Mouse (Mus musculus): Measurements from ENCODE around the gene Ltbp2. TPM values are rescaled to one million over a fixed set of nuclear protein-coding genes. Genes with fewer than 3 reads are reported as not detected.
A peak's percentile ranks its signal among the peaks of the same experiment; 100 is the strongest.

Ltbp2 gene
- polyA plus RNA-seq, 1 experiment from 2014 or later, result 0.09 TPM

- no peak for ATAC-seq (ENCODE audit: low FRiP score)
These were observed 117.3 kb downstream of the Ltbp2 start for GRCm38 (mm10) chr12:84759063-84759462.

GRCm38 (mm10) chr12:84756016-84756415, 120.3 kb downstream of the Ltbp2 start:
- DNase-seq (ENCODE audit: low spot score) (no peak), ATAC-seq (ENCODE audit: low FRiP score) (no peak)
- peaks cover 3% of the 10 kb centered on the region; the same call in 1 of the 2 replicates for H3K36me3 ChIP-seq (ENCODE audit: control insufficient read depth, insufficient read depth, low read length)
- no peak overlapping the region for H3K4me2 ChIP-seq (replicated peaks; ENCODE audit: low read depth, low read length)
- no peaks in the 10 kb centered on the region for H3K27me3 ChIP-seq (ENCODE audit: control insufficient read depth, insufficient read depth, low read length)
- H3K9me3 ChIP-seq (ENCODE audit: control insufficient read depth, low read length), result no peaks in the 10 kb centered on the region
- H3K27ac ChIP-seq (ENCODE audit: low read depth, low read length), result no peak overlapping the region
- WGBS, result 93% methylated on average over 10 of the region's 10 CpGs
- H3K4me3 ChIP-seq (ENCODE audit: low read depth, low read length), result no peak overlapping the region
- H3K9ac ChIP-seq (ENCODE audit: low read depth, low read length), result no peak overlapping the region
- H3K4me1 ChIP-seq (replicated peaks; ENCODE audit: control insufficient read depth, insufficient read depth, low read length), result peaks cover 8% of the 10 kb centered on the region; the same call in 1 of the 2 replicates

More at GRCm38 (mm10) chr12:84759063-84759462, 117.3 kb downstream of the Ltbp2 start:
- Histone ChIP-seq H3K9ac (ENCODE audit: low read depth, low read length) (no peak overlapping the region), H3K9me3 (ENCODE audit: control insufficient read depth, low read length) (no peaks in the 10 kb centered on the region), H3K36me3 (ENCODE audit: control insufficient read depth, insufficient read depth, low read length) (peaks cover 3% of the 10 kb centered on the region; the same call in 1 of the 2 replicates), H3K4me3 (ENCODE audit: low read depth, low read length) (no peak overlapping the region), H3K27me3 (ENCODE audit: control insufficient read depth, insufficient read depth, low read length) (no peaks in the 10 kb centered on the region), H3K4me2 (replicated peaks; ENCODE audit: low read depth, low read length) (no peak overlapping the region), H3K27ac (ENCODE audit: low read depth, low read length) (no peak overlapping the region), H3K4me1 (replicated peaks; ENCODE audit: control insufficient read depth, insufficient read depth, low read length) (peaks cover 3% of the 10 kb centered on the region; the same call in 1 of the 2 replicates)
- WGBS, result 80% methylated on average over 2 of the region's 2 CpGs
- DNase-seq (ENCODE audit: low spot score), result peak; percentile 54

DNA sequence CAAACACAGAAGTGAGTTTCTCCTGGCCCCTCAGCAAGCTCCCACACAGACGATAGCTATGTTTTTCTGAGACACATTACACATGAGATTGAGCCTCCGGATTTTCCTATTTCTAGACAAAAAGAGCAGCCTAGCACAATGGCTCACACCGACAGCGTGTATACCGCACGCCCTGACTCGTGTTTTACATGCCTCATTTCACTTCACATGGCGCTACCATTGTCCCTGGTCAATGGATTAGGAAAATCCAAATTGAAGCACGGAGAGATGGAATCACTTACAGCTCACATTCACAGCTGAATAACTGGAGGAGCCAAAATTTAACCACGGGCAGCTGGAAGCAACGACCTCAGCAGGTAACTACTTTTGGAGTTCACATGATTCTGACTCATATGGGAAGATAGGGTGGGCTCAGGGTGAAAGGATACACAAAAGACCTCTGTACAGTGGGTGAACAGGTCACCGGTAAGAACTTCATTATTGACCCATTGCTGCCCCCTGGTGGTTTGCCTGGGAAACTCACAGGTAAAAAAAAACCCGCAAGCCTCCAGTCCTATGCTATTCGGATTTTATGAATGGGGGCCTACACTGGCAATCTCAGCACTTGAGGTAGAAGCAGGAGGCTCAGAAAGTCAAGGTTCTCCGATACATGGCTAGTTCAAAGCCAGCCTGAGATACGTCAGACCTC, 121.2 kb downstream of the Ltbp2 start:
- peak; percentile 64; the same call in 1 of the 2 replicates for ATAC-seq (ENCODE audit: low FRiP score)
- peak; percentile 82 for DNase-seq (ENCODE audit: low spot score)
- 45% methylated on average over 16 of the region's 16 CpGs for WGBS
- H3K36me3 ChIP-seq (ENCODE audit: control insufficient read depth, insufficient read depth, low read length), result peaks cover 3% of the 10 kb centered on the region; the same call in 1 of the 2 replicates
- H3K9ac ChIP-seq (ENCODE audit: low read depth, low read length), result no peak overlapping the region
- no peak overlapping the region for H3K4me2 ChIP-seq (replicated peaks; ENCODE audit: low read depth, low read length)
- H3K27me3 ChIP-seq (ENCODE audit: control insufficient read depth, insufficient read depth, low read length), result no peaks in the 10 kb centered on the region
- peaks cover 8% of the 10 kb centered on the region; the same call in 1 of the 2 replicates for H3K4me1 ChIP-seq (replicated peaks; ENCODE audit: control insufficient read depth, insufficient read depth, low read length)
- H3K9me3 ChIP-seq (ENCODE audit: control insufficient read depth, low read length), result no peaks in the 10 kb centered on the region
- no peak overlapping the region for H3K27ac ChIP-seq (ENCODE audit: low read depth, low read length)
- no peak overlapping the region for H3K4me3 ChIP-seq (ENCODE audit: low read depth, low read length)

DNA sequence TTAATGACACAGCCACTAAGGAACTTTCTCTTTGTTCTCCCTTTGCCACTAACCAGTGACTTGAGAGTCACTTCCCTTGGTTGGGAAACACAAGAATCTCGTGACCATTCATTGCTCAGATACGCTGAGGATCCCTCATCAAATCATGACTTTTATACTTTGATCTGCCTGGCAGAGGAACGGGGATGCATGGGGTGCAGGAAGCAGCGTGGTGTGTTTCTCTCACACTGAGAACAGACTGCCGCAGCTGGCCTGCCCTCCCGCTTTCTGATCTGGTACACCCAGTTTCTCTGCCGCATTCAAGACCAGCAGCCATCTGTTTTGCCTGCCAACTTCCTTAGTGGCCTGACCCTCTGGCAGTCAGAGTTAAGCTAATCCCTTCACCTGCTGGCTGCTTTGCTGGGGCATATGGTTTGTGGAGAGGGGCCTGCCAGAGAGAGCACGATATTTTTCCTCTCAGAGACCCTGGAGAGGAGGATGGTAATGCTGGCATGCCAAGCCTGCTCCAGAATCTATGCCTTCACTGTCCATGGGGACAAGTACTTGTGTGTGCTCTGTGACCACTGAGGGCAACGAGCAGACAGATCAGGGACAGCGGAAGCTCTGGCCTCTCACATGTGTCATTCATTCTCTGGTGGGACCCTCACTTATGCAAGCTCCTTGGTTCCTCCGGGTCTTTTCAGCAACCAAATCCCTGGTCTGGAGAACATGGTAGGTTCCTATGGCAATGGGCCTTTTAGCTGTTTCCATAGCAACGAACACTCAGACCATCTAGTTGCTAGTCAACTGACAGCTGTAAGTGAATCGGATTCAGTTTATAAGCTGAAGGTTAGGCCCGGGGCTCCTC, 124.0 kb downstream of the Ltbp2 start:
- Histone ChIP-seq H3K9me3 (ENCODE audit: control insufficient read depth, low read length) (no peaks in the 10 kb centered on the region), H3K4me1 (replicated peaks; ENCODE audit: control insufficient read depth, insufficient read depth, low read length) (peaks cover 8% of the 10 kb centered on the region; the same call in 1 of the 2 replicates), H3K9ac (ENCODE audit: low read depth, low read length) (no peak overlapping the region; the same call in 1 of the 2 replicates), H3K4me2 (replicated peaks; ENCODE audit: low read depth, low read length) (no peak overlapping the region), H3K36me3 (ENCODE audit: control insufficient read depth, insufficient read depth, low read length) (peaks cover 3% of the 10 kb centered on the region; the same call in 1 of the 2 replicates), H3K27me3 (ENCODE audit: control insufficient read depth, insufficient read depth, low read length) (no peaks in the 10 kb centered on the region), H3K27ac (ENCODE audit: low read depth, low read length) (0 out of 2 replicates have a peak overlapping the region, but pooled peaks have one; percentile 25), H3K4me3 (ENCODE audit: low read depth, low read length) (no peak overlapping the region)
- DNase-seq (ENCODE audit: low spot score), result peak; percentile 59
- peak; percentile 28; the same call in 1 of the 2 replicates for ATAC-seq (ENCODE audit: low FRiP score)
- 40% methylated on average over 14 of the region's 14 CpGs for WGBS

DNA sequence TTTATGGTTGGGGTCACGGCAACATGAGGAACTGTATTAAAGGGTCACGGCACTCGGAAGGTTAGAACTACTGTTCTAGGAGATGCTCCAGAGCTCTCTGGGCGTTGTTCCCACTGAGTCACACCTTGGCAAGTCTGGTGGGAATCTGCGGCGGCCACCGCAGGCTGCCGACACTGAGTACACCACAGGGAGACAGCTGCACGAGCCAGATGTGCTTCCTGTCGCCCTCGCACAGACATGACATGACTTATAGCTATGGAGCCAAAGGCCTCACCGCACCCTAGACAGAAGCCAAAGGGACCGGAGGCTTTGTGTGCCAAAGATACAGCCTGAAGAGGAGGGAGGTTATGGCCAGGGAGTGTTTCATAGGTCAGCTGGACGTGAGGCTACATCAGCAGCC, 125.7 kb downstream of the Ltbp2 start:
- no peak overlapping the region for H3K4me3 ChIP-seq (ENCODE audit: low read depth, low read length)
- H3K4me1 ChIP-seq (replicated peaks; ENCODE audit: control insufficient read depth, insufficient read depth, low read length), result peaks cover 8% of the 10 kb centered on the region; the same call in 1 of the 2 replicates
- H3K36me3 ChIP-seq (ENCODE audit: control insufficient read depth, insufficient read depth, low read length), result no peaks in the 10 kb centered on the region
- no peaks in the 10 kb centered on the region for H3K9me3 ChIP-seq (ENCODE audit: control insufficient read depth, low read length)
- H3K27me3 ChIP-seq (ENCODE audit: control insufficient read depth, insufficient read depth, low read length), result no peaks in the 10 kb centered on the region
- H3K27ac ChIP-seq (ENCODE audit: low read depth, low read length), result no peak overlapping the region
- no peak overlapping the region for H3K9ac ChIP-seq (ENCODE audit: low read depth, low read length)
- ATAC-seq (ENCODE audit: low FRiP score), result no peak
- no peak overlapping the region for H3K4me2 ChIP-seq (replicated peaks; ENCODE audit: low read depth, low read length)
- no peak for DNase-seq (ENCODE audit: low spot score)
- 58% methylated on average over 14 of the region's 14 CpGs for WGBS

DNA sequence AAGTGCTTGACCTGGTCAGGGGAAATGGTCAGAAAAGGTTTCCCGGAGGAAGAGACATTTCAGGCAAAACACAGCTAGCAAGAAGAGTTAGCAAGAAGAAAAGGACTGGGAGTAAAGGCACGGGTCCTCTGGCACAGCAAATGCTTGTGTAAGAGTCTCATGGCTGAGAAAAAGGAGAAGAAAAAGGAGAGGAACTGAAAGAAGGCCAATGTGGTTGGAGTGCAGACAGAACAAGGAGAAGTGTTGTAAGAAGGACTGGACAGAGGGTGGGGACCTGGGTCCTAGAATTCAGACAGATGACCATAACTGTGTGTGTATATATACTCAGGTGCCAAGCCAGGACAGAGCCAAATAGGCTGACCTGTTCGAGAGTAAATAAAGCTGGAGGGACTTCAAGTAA, 128.2 kb downstream of the Ltbp2 start:
- Histone ChIP-seq H3K4me3 (ENCODE audit: low read depth, low read length) (no peak overlapping the region), H3K36me3 (ENCODE audit: control insufficient read depth, insufficient read depth, low read length) (no peaks in the 10 kb centered on the region), H3K9ac (ENCODE audit: low read depth, low read length) (no peak overlapping the region), H3K9me3 (ENCODE audit: control insufficient read depth, low read length) (no peaks in the 10 kb centered on the region), H3K4me1 (replicated peaks; ENCODE audit: control insufficient read depth, insufficient read depth, low read length) (peaks cover 4% of the 10 kb centered on the region; the same call in 1 of the 2 replicates), H3K27me3 (ENCODE audit: control insufficient read depth, insufficient read depth, low read length) (no peaks in the 10 kb centered on the region), H3K27ac (ENCODE audit: low read depth, low read length) (no peak overlapping the region), H3K4me2 (replicated peaks; ENCODE audit: low read depth, low read length) (no peak overlapping the region)
- 67% methylated on average over 3 of the region's 3 CpGs for WGBS
- no peak for ATAC-seq (ENCODE audit: low FRiP score)
- no peak for DNase-seq (ENCODE audit: low spot score)

DNA sequence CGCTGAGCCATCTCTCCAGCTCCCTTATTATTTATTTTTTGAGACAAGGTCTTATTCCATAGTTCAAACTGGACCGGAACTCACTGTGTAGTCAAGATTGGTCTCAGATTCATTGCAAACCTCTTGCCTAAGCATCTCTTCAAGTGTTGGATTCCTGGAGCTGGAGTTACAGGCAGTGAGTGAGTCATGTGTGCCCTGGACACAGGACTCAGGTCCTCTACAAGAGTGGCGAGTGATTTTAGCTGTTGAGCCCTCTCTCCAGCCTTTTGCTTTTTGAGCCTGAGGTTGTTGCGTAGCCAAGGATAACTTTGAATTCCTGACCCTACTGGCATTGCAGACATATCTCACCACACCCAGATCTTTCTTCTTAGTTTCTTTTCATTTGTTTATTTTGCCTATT, 130.6 kb downstream of the Ltbp2 start:
- Histone ChIP-seq H3K27ac (ENCODE audit: low read depth, low read length) (no peak overlapping the region), H3K9me3 (ENCODE audit: control insufficient read depth, low read length) (no peaks in the 10 kb centered on the region), H3K4me2 (replicated peaks; ENCODE audit: low read depth, low read length) (no peak overlapping the region), H3K4me3 (ENCODE audit: low read depth, low read length) (no peak overlapping the region), H3K36me3 (ENCODE audit: control insufficient read depth, insufficient read depth, low read length) (no peaks in the 10 kb centered on the region), H3K27me3 (ENCODE audit: control insufficient read depth, insufficient read depth, low read length) (no peaks in the 10 kb centered on the region), H3K4me1 (replicated peaks; ENCODE audit: control insufficient read depth, insufficient read depth, low read length) (no peaks in the 10 kb centered on the region), H3K9ac (ENCODE audit: low read depth, low read length) (no peak overlapping the region)
- 62% methylated on average over 4 of the region's 4 CpGs for WGBS
- no peak for DNase-seq (ENCODE audit: low spot score)
- ATAC-seq (ENCODE audit: low FRiP score), result no peak

GRCm38 (mm10) chr12:84743496-84743895, 132.8 kb downstream of the Ltbp2 start:
- no peak for DNase-seq (ENCODE audit: low spot score)
- Histone ChIP-seq H3K27ac (ENCODE audit: low read depth, low read length) (no peak overlapping the region), H3K4me3 (ENCODE audit: low read depth, low read length) (no peak overlapping the region), H3K4me2 (replicated peaks; ENCODE audit: low read depth, low read length) (no peak overlapping the region), H3K9me3 (ENCODE audit: control insufficient read depth, low read length) (no peaks in the 10 kb centered on the region), H3K27me3 (ENCODE audit: control insufficient read depth, insufficient read depth, low read length) (no peaks in the 10 kb centered on the region), H3K4me1 (replicated peaks; ENCODE audit: control insufficient read depth, insufficient read depth, low read length) (no peaks in the 10 kb centered on the region), H3K36me3 (ENCODE audit: control insufficient read depth, insufficient read depth, low read length) (no peaks in the 10 kb centered on the region), H3K9ac (ENCODE audit: low read depth, low read length) (no peak overlapping the region)
- 89% methylated on average over 10 of the region's 10 CpGs for WGBS
- no peak for ATAC-seq (ENCODE audit: low FRiP score)
